Mouse (Mus musculus) megakaryocyte, embryonic 14.5 days (primary cell): ENCODE measurements around the gene Ap5s1.

Source experiments
- FLI1 ChIP-seq: IDR thresholded peaks from 2 replicates; pipeline ENCODE4 v1.6.1; 2012; ENCODE audit warnings: low read length, inconsistent platforms, mixed read lengths
- GATA1 ChIP-seq: IDR thresholded peaks from 3 replicates; pipeline ENCODE4 v1.6.1; 2012; ENCODE audit warnings: mixed read lengths, low read length, inconsistent platforms, borderline replicate concordance

DNA sequence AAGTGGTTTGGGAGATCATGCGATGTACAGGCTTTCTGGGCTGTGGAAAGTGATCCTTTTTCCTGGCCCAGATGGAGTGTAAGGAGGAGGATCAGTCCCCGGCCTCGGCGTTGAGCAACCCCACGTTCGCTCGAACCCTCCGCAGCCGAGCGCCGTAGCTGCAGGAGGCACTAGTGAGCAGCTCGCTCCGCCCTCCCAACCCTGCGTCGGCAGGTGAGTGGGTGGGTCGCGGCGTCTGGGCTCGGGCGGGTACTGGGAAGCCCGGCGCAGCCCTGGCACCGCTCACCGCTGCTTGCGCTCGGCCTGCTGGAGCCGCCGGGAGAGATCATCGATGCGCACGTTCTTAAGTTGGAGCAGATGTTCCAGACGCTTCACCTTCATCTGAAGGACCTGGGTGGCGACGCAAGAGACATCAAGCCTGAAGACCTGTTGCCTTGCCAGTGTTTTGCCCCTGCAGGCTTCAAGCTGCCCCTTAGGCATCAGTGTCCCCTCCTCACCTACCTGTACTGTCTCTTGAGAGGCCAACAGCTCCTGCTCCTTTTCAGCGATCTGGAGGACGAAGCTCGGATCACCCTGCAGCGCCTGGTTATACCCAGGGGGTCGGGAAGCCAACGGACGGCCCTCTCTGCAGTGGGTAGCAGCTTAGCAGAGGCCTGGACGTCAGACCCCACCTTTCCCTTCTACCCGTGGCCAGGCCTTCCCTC lies 35.3 kb upstream of the Ap5s1 start:
- TF ChIP-seq GATA1: no peak
- no peak for TF ChIP-seq FLI1
